Mouse (Mus musculus) forebrain, embryonic 15.5 days (tissue): ENCODE data around the gene Gm7102. TPM values are rescaled to one million over a fixed set of nuclear protein-coding genes. Genes with fewer than 3 reads are reported as not detected.

Experiments used
- ATAC-seq: fragments of 200-750 bp; cut with Nextera tagmentation; replicated peaks from 2 replicates; pipeline ENCODE4 v1.8.0; 2017; ENCODE audit warnings: mild to moderate bottlenecking, moderate TSS enrichment, moderate library complexity
- H3K27ac ChIP-seq: fragments of 300-500 bp; sonication (generic); replicated peaks from 2 replicates; pipeline ENCODE4 v1.5.1; 2015; ENCODE audit warnings: mild to moderate bottlenecking, inconsistent platforms
- H3K27me3 ChIP-seq: fragments of 300-500 bp; sonication (generic); 2 replicates; pipeline ENCODE4 v1.6.1; 2015; ENCODE audit warnings: inconsistent platforms
- H3K36me3 ChIP-seq: fragments of 300-500 bp; sonication (generic); 2 replicates; pipeline ENCODE4 v1.6.1; 2015; ENCODE audit warnings: mild to moderate bottlenecking, inconsistent platforms
- H3K4me1 ChIP-seq: fragments of 300-500 bp; sonication (generic); 2 replicates; pipeline ENCODE4 v1.6.1; 2015; ENCODE audit warnings: inconsistent platforms
- H3K4me2 ChIP-seq: fragments of 300-500 bp; sonication (generic); replicated peaks from 2 replicates; pipeline ENCODE4 v1.6.1; 2015; ENCODE audit warnings: mild to moderate bottlenecking, inconsistent platforms
- H3K4me3 ChIP-seq: fragments of 300-500 bp; sonication (generic); 2 replicates; pipeline ENCODE4 v1.5.1; 2015; ENCODE audit warnings: mild to moderate bottlenecking, inconsistent platforms
- H3K9ac ChIP-seq: fragments of 300-500 bp; sonication (generic); replicated peaks from 2 replicates; pipeline ENCODE4 v1.6.1; 2015; ENCODE audit warnings: mild to moderate bottlenecking, inconsistent platforms
- H3K9me3 ChIP-seq: fragments of 300-500 bp; sonication (generic); 2 replicates; pipeline ENCODE4 v1.6.1; 2016; ENCODE audit warnings: inconsistent platforms
- WGBS: fragments of 180-500 bp; shearing (Covaris S2); methylation state at CpG from one replicate; pipeline ENCODE4 v1.1.7; 2015; ENCODE audit warnings: mixed read lengths; 5-methylcytosine and 5-hydroxymethylcytosine counted together
- polyA plus RNA-seq: library from polyadenylated mRNA; unstranded; fragments of >200 nt; fragmentation: Nextera tagmentation; extraction: Ambion mirVana; gene quantifications from 2 replicates; pipeline ENCODE4 v1.2.1, GENCODE M21; 2015

Gm7102 gene
- polyA plus RNA-seq, 1 experiment from 2014 or later = 0.11 TPM

DNA sequence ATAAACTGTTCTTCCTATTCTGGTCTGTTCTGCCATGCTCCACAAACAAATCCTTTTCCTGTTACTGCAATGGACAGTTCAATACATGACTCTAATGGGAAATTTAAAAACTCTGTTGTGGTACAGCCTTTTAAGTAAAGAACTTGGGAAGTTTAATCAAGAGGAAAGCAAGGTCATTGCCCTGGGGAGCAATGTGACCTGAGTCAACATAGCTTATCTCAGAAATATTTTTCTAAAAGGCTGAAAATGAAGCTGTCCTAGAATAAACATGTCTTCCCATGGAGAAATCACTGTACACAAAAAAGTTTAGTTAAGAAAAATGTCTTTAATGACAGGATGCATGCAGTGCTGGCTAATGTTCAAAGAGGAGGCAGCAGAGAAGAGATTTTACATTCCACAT, 37.5 kb downstream of the Gm7102 start:
- H3K4me2 ChIP-seq = no peak overlapping the region
- H3K4me1 ChIP-seq = peaks cover 18% of the 10 kb centered on the region
- H3K4me3 ChIP-seq = no peak overlapping the region
- H3K27me3 ChIP-seq = no peaks in the 10 kb centered on the region
- H3K27ac ChIP-seq = no peak overlapping the region
- no peaks in the 10 kb centered on the region for H3K9me3 ChIP-seq
- no peak for ATAC-seq
- H3K9ac ChIP-seq = no peak overlapping the region
- no peaks in the 10 kb centered on the region for H3K36me3 ChIP-seq

DNA sequence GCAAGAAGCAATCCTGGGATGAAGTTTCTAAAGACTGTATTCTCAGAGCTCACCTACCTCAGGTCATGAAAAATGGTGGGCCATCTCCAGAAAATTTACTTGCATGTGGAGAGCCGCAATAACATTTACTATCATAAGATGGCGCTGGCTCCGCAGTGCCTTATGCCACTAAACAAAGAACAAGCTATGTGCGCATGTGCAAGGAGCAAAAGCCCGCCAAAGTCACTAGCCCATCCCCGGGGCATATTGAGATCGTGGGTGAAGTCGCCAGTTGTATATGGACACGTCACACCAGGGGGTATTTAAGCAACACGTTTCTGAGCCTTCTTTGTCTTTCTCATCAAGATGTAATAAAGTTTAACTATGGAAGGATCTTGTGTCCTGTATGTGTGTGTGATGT, 45.0 kb downstream of the Gm7102 start:
- 92% methylated on average over 10 of the region's 10 CpGs for WGBS

More for the DNA sequence above, 45.0 kb downstream of the Gm7102 start:
- Histone ChIP-seq H3K27ac (no peak overlapping the region), H3K4me3 (no peak overlapping the region), H3K27me3 (no peaks in the 10 kb centered on the region), H3K9me3 (no peaks in the 10 kb centered on the region), H3K9ac (no peak overlapping the region), H3K4me2 (no peak overlapping the region), H3K4me1 (no peaks in the 10 kb centered on the region), H3K36me3 (peaks cover 10% of the 10 kb centered on the region; the same call in 1 of the 2 replicates)
- no peak for ATAC-seq

Other genes starting within 250 kb of the Gm7102 start
- gene Zfp950, start 35.5 kb downstream of the Gm7102 start, polyA plus RNA-seq = 45.0 and 49.1 TPM in 2 replicates
- gene Gm6020, start 7.6 kb upstream of the Gm7102 start, polyA plus RNA-seq = not detected in 2 replicates
- gene Csf2ra, start 52.1 kb upstream of the Gm7102 start, polyA plus RNA-seq = 32.7 and 36.8 TPM in 2 replicates
- gene Gm21060, start 120.8 kb upstream of the Gm7102 start, polyA plus RNA-seq = not detected in 2 replicates